Mouse (Mus musculus) layer of hippocampus, postnatal 25 days (tissue): Measurements from ENCODE around the gene Tnfrsf13c. TPM values are rescaled to one million over a fixed set of nuclear protein-coding genes. Genes with fewer than 3 reads are reported as not detected.

ENCODE experiments used
- DNase-seq, 2 experiments: peaks; one replicate each; pipeline ENCODE4 v3.0.0; 2022; ENCODE audit warnings: mixed read lengths in 2 of 2, low spot score in 1 of 2; ENCODE audit errors: extremely low spot score in 1 of 2
- total RNA-seq, 2 experiments: library from RNA; stranded (reverse); gene quantifications; 2 replicates each; pipeline ENCODE4 v1.2.3; 2021

Tnfrsf13c gene
- total RNA-seq, 2 experiments from 2014 or later = 0.22 TPM; not detected in 1

GRCm38 (mm10) chr15:82209295-82210050 lies 14.7 kb downstream of the Tnfrsf13c start:
- DNase-seq = no peak

- no peak for DNase-seq
Observed at GRCm38 (mm10) chr15:82208307-82208706, 15.9 kb downstream of the Tnfrsf13c start.

- DNase-seq = no peak
Observed at GRCm38 (mm10) chr15:82207504-82208219, 16.5 kb downstream of the Tnfrsf13c start.

GRCm38 (mm10) chr15:82207105-82207459 lies 17.1 kb downstream of the Tnfrsf13c start:
- DNase-seq = no peak

- peak in 1 of 2 experiments; percentile 47 for DNase-seq
Observed at GRCm38 (mm10) chr15:82206365-82207104, 17.6 kb downstream of the Tnfrsf13c start.

- no peak for DNase-seq
Observed at GRCm38 (mm10) chr15:82204680-82205371, 19.3 kb downstream of the Tnfrsf13c start.

- DNase-seq = no peak
Observed at GRCm38 (mm10) chr15:82203611-82204351, 20.4 kb downstream of the Tnfrsf13c start.

GRCm38 (mm10) chr15:82203090-82203489 lies 21.1 kb downstream of the Tnfrsf13c start:
- DNase-seq = no peak

GRCm38 (mm10) chr15:82202086-82202485 lies 22.1 kb downstream of the Tnfrsf13c start:
- no peak for DNase-seq

GRCm38 (mm10) chr15:82199546-82199945 lies 24.6 kb downstream of the Tnfrsf13c start:
- DNase-seq = no peak

- DNase-seq = no peak
Observed at GRCm38 (mm10) chr15:82198342-82198741, 25.8 kb downstream of the Tnfrsf13c start.

- no peak for DNase-seq
Observed at GRCm38 (mm10) chr15:82197937-82198336, 26.2 kb downstream of the Tnfrsf13c start.

GRCm38 (mm10) chr15:82197246-82197750 lies 26.9 kb downstream of the Tnfrsf13c start:
- no peak for DNase-seq

- DNase-seq = no peak
Observed at GRCm38 (mm10) chr15:82196300-82196699, 27.9 kb downstream of the Tnfrsf13c start.

GRCm38 (mm10) chr15:82192617-82193016 lies 31.6 kb downstream of the Tnfrsf13c start:
- DNase-seq = no peak

- DNase-seq = peak in 1 of 2 experiments; percentile 44
Observed at GRCm38 (mm10) chr15:82188481-82189240, 35.5 kb downstream of the Tnfrsf13c start.

GRCm38 (mm10) chr15:82187924-82188323 lies 36.2 kb downstream of the Tnfrsf13c start:
- no peak for DNase-seq

GRCm38 (mm10) chr15:82187401-82187800 lies 36.8 kb downstream of the Tnfrsf13c start:
- DNase-seq = no peak

GRCm38 (mm10) chr15:82186931-82187330 lies 37.2 kb downstream of the Tnfrsf13c start:
- no peak for DNase-seq
